Mouse (Mus musculus) embryonic facial prominence, embryonic 12.5 days (tissue): ENCODE results near the gene Flot2. TPM values are rescaled to one million over a fixed set of nuclear protein-coding genes. Genes with fewer than 3 reads are reported as not detected.
"Not testable (repeated sequence)": the region's sequence is repeated elsewhere in the genome, so short reads cannot be mapped to it uniquely, and the experiment has no call there.

Experiments
- ATAC-seq: fragments of 200-750 bp; cut with Nextera tagmentation; 2 replicates; pipeline ENCODE4 v1.8.0; 2017; ENCODE audit not compliant: insufficient number of reproducible peaks, insufficient read depth, low FRiP score, low TSS enrichment
- H3K27ac ChIP-seq: fragments of 300-500 bp; sonication (generic); 2 replicates; pipeline ENCODE4 v1.5.1; 2016; ENCODE audit warnings: mild to moderate bottlenecking
- H3K27me3 ChIP-seq: fragments of 300-500 bp; sonication (generic); 2 replicates; pipeline ENCODE4 v1.6.1; 2016; ENCODE audit warnings: mild to moderate bottlenecking, moderate library complexity
- H3K36me3 ChIP-seq: fragments of 300-500 bp; sonication (generic); 2 replicates; pipeline ENCODE4 v1.6.1; 2016; ENCODE audit warnings: mild to moderate bottlenecking
- H3K4me1 ChIP-seq: fragments of 300-500 bp; sonication (generic); 2 replicates; pipeline ENCODE4 v1.6.1; 2016
- H3K4me2 ChIP-seq: fragments of 300-500 bp; sonication (generic); replicated peaks from 2 replicates; pipeline ENCODE4 v1.6.1; 2016; ENCODE audit warnings: mild to moderate bottlenecking, moderate library complexity
- H3K4me3 ChIP-seq: fragments of 300-500 bp; sonication (generic); 2 replicates; pipeline ENCODE4 v1.5.1; 2016; ENCODE audit warnings: mild to moderate bottlenecking
- H3K9ac ChIP-seq: fragments of 300-500 bp; sonication (generic); 2 replicates; pipeline ENCODE4 v1.6.1; 2016; ENCODE audit warnings: mild to moderate bottlenecking, moderate library complexity
- H3K9me3 ChIP-seq: fragments of 300-500 bp; sonication (generic); 2 replicates; pipeline ENCODE4 v1.6.1; 2016; ENCODE audit warnings: mild to moderate bottlenecking, moderate library complexity
- WGBS: fragments of 180-500 bp; shearing (Covaris S2); methylation state at CpG from one replicate; pipeline ENCODE4 v1.1.7; 2016; 5-methylcytosine and 5-hydroxymethylcytosine counted together
- polyA plus RNA-seq: library from polyadenylated mRNA; unstranded; fragments of >200 nt; fragmentation: Nextera tagmentation; extraction: Ambion mirVana; gene quantifications from 2 replicates; pipeline ENCODE4 v1.2.1, GENCODE M21; 2016

Flot2 gene
- polyA plus RNA-seq, 1 experiment from 2014 or later: 51.8 TPM

DNA sequence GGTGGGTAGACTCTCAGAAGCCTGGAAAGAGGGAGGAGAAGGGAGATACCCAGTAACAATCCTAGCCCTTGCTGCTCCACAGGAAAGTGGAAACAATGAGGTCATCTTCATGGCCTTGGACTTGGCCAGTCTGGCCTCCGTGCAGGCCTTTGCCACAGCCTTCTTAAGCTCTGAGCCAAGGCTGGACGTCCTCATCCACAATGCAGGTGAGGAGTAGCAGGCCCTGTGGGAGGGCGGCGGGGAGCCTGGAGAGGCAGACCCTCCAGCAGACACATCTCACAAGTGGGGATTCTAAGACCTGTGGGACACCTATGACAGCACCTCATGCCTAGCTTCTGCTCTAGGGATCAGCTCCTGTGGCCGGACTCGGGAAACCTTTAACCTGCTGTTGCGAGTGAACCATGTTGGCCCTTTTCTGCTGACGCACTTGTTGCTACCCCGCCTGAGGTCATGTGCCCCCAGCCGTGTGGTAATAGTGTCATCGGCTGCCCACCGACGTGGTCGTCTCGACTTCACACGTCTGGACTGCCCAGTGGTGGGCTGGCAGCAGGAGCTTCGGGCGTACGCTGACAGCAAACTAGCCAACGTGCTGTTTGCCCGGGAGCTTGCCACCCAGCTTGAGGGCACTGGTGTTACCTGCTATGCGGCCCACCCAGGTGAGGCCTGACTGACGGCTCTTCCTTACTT is 3.7 kb upstream of the Flot2 start:
- H3K27me3 ChIP-seq: no peaks in the 10 kb centered on the region
- peaks cover 29% of the 10 kb centered on the region for H3K4me1 ChIP-seq
- H3K9me3 ChIP-seq: no peaks in the 10 kb centered on the region
- no peak overlapping the region for H3K27ac ChIP-seq
- no peak for ATAC-seq
- H3K9ac ChIP-seq: no peak overlapping the region
- peaks cover 19% of the 10 kb centered on the region for H3K36me3 ChIP-seq
- H3K4me3 ChIP-seq: no peak overlapping the region
- WGBS: 91% methylated on average over 23 of the region's 23 CpGs
- no peak overlapping the region for H3K4me2 ChIP-seq

DNA sequence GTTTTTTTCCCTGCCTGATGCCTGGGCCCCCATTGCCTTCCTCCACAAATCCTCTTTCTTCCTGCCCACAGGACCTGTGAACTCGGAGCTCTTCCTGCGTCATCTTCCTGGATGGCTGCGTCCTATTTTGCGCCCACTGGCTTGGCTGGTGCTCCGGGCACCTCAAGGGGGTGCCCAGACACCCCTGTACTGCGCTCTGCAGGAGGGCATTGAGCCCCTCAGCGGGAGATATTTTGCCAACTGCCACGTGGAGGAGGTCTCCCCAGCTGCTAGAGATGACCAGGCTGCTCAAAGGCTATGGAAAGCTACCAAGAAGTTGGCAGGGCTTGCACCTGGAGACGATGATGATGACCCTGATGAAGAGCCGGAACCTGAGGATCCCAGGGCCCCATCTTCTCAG is 940 bp upstream of the Flot2 start:
- H3K4me3 ChIP-seq: no peak overlapping the region
- 84% methylated on average over 10 of the region's 10 CpGs for WGBS
- ATAC-seq: no peak

DNA sequence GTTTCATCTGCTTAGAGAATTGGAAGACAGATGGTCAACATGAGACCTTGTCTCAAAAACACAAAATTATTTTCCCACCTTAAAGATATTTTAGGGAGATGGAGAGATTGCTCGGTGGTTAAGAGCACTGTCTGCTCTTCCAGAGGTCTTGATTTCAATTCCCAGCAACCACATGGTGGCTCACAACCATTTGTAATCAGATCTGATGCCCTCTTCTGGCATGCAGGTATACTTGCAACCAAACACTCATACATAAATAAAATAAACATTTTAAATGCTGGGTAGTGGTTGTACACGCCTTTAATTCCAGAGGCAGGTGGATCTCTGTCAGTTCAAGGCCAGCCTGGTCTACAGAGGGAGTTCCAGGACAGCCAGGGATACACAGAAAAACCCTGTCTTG is 3.1 kb downstream of the Flot2 start:
- Histone ChIP-seq H3K4me3 (no peak overlapping the region), H3K4me1 (peaks cover 26% of the 10 kb centered on the region), H3K36me3 (0 out of 2 replicates have a peak, but pooled peaks cover 12% of the 10 kb centered on the region), H3K9me3 (no peaks in the 10 kb centered on the region), H3K27ac (no peak overlapping the region), H3K27me3 (no peaks in the 10 kb centered on the region), H3K4me2 (no peak overlapping the region), H3K9ac (no peak overlapping the region)
- 69% methylated on average over 2 of the region's 2 CpGs for WGBS
- ATAC-seq: no peak

More for the DNA sequence above, 940 bp upstream of the Flot2 start:
- no peak overlapping the region for H3K9ac ChIP-seq
- no peak overlapping the region for H3K4me2 ChIP-seq
- peaks cover 27% of the 10 kb centered on the region for H3K4me1 ChIP-seq
- no peak overlapping the region for H3K27ac ChIP-seq
- H3K27me3 ChIP-seq: no peaks in the 10 kb centered on the region
- no peaks in the 10 kb centered on the region for H3K9me3 ChIP-seq
- H3K36me3 ChIP-seq: 0 out of 2 replicates have a peak, but pooled peaks cover 12% of the 10 kb centered on the region

DNA sequence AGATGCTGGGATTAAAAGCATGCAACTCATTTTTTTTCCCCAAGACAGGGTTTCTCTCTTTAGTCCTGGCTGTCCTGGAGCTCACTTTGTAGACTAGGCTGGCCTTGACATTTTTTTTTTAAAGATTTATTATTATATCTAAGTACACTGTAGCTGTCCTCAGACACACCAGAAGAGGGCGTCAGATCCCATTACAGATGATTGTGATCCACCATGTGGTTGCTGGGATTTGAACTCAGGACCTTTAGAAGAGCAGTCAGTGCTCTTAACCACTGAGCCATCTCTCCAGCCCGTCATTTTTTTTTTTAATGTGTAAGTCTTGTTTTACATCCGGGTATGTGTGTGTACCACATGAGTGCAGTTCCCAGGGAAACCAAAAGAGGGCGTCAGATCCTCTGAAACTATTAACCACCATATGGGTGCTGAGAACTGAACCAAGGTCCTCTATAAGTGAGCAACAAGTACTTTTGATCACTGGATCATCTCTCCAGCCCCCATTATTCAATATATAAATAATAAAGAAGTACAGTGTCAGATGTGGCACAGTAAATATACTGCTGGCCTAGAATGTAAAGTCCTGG is 4.6 kb downstream of the Flot2 start:
- not testable (repeated sequence) for H3K27me3 ChIP-seq, H3K9ac ChIP-seq, H3K9me3 ChIP-seq, H3K4me2 ChIP-seq, H3K36me3 ChIP-seq, ATAC-seq, H3K4me3 ChIP-seq, H3K27ac ChIP-seq
- peaks cover 19% of the 10 kb centered on the region for H3K4me1 ChIP-seq
- WGBS: 90% methylated on average over 4 of the region's 4 CpGs

DNA sequence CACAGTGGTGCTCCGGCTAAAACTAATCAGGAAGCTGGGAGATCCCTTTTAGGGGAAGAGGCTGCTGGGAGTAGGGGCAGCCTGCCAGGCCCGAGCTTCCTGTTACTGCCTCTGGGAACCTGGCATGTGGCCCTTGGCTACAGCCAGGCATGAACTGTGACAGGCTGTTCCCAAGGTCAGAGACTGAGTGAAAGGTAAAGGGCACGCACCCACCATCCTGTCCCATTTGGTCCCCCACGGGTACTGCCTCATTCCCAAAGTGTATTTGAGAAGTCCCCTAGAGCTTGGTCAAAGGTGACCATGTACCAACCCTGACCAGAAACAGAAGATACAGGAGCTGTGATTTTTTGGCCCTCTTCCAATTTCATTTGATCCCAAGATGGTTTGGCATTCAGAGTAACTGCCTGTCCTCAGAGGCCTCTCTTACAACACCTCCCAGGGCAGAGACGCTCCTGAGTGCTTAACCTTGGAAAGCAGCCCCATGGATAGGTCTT is 7.1 kb downstream of the Flot2 start:
- H3K36me3 ChIP-seq: 0 out of 2 replicates have a peak, but pooled peaks cover 6% of the 10 kb centered on the region
- no peak overlapping the region for H3K4me3 ChIP-seq
- no peak overlapping the region for H3K4me2 ChIP-seq
- WGBS: 78% methylated on average over 5 of the region's 5 CpGs
- no peak overlapping the region for H3K9ac ChIP-seq
- no peaks in the 10 kb centered on the region for H3K27me3 ChIP-seq
- no peak overlapping the region for H3K27ac ChIP-seq
- H3K4me1 ChIP-seq: 0 out of 2 replicates have a peak, but pooled peaks cover 5% of the 10 kb centered on the region
- no peaks in the 10 kb centered on the region for H3K9me3 ChIP-seq
- ATAC-seq: no peak

DNA sequence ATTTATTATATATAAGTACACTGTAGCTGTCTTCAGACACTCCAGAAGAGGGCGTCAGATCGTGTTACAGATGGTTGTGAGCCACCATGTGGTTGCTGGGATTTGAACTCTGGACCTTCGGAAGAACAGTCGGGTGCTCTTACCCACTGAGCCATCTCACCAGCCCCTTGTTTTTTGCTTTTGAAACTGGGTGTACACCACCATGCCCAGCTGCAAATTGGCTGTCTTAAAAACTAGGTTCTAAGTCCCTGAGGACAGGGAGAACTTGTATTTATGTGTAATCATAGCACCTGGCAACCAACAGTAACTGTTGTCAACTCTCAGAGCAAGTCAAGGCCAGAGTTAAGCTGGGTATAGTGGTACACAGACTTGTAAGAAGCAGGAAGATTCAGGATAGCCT is 10.9 kb downstream of the Flot2 start:
- WGBS: 93% methylated on average over 4 of the region's 4 CpGs
- not testable (repeated sequence) for H3K27me3 ChIP-seq, H3K4me3 ChIP-seq, H3K9ac ChIP-seq, H3K4me2 ChIP-seq, H3K9me3 ChIP-seq, ATAC-seq, H3K27ac ChIP-seq, H3K4me1 ChIP-seq
- peaks cover 14% of the 10 kb centered on the region for H3K36me3 ChIP-seq

DNA sequence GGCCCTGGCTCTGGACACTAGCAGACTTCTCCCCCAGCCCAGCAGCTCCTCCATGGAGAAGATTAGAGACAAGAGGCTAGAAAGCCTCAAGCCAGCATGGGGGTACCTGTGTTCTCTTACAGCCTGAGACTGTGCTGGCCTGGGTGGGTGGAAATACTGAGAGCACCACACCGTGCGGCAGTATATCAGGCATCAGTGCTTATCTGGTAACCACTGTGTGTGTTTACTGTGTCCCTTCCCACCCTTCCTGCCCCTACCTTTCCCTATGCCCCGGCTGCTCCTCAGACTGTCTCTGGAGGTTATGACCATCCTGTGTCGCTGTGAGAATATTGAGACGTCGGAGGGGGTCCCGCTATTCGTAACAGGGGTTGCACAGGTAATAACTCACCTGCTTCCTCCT is 15.3 kb downstream of the Flot2 start:
- H3K27me3 ChIP-seq: no peaks in the 10 kb centered on the region
- no peak overlapping the region for H3K4me3 ChIP-seq
- peaks cover 52% of the 10 kb centered on the region for H3K36me3 ChIP-seq
- no peak overlapping the region for H3K27ac ChIP-seq
- H3K4me2 ChIP-seq: no peak overlapping the region
- H3K9ac ChIP-seq: no peak overlapping the region
- no peak for ATAC-seq
- H3K9me3 ChIP-seq: no peaks in the 10 kb centered on the region
- no peaks in the 10 kb centered on the region for H3K4me1 ChIP-seq
- WGBS: 95% methylated on average over 8 of the region's 8 CpGs

DNA sequence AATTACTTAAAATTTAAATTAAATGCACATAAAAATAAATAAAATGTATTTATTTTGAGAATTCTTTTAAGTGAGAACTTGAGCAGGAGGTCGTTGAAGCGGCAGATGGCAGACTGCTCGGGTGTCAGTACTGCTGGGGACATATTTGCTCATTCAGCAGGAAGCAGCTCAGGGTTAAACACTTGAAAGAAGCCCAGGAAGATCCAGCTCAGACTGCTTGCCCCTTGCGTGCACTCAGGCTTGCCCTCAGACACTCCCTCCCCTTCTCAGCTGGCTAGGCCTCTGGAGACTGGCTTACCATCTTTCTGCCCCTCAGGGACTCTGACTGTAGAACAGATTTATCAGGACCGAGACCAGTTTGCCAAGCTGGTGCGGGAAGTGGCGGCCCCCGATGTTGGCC is 19.2 kb downstream of the Flot2 start:
- WGBS: 83% methylated on average over 8 of the region's 8 CpGs
- H3K4me1 ChIP-seq: no peaks in the 10 kb centered on the region
- peaks cover 60% of the 10 kb centered on the region for H3K36me3 ChIP-seq
- no peak for ATAC-seq
- no peak overlapping the region for H3K9ac ChIP-seq
- no peaks in the 10 kb centered on the region for H3K9me3 ChIP-seq
- no peak overlapping the region for H3K4me2 ChIP-seq
- no peaks in the 10 kb centered on the region for H3K27me3 ChIP-seq
- no peak overlapping the region for H3K27ac ChIP-seq
- no peak overlapping the region for H3K4me3 ChIP-seq

DNA sequence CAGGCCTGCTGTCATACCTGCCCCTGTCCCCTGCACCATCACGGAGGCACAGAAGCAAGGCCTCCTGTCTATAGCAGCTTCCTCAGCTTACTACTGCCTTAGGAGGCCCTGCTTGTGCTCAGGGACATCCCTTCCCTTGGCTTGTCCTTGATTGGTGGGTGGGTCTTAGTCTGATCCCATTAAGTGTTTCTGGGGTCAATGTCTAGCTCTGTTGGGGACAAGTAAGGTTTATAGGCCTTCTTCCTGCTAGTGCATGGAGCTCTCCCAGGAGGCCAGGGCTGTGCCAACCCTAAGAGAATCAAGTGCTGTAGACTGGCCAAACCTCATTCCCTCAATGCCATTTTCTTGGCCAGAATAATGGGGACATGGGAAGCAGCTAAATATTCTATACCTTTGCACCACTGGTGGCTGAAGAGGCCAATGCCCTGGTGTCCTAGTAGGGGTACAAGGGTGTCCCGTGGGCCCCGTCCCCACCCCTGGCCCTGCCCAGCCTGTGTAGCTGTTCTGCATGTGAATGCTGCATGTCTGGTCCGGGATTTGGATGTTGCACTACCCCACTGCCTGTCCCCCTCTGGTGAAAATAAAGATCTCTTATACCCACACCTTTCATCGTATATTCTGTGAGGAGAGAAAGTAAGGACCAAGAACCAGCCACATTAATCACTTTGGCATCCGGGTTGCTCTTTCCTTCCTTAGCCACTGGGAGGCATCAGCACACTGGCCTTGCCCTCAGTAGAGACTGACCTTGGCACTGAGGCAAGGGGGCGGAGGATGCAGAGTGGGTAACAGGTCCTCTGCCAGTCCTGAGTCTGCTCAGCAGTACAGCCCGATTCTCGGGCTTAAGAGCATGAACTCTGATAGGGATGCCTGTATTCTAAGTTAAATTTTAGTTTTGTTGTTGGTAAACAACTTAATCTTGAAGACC is 22.4 kb downstream of the Flot2 start:
- peaks cover 44% of the 10 kb centered on the region for H3K36me3 ChIP-seq
- H3K27me3 ChIP-seq: no peaks in the 10 kb centered on the region
- H3K9ac ChIP-seq: no peak overlapping the region
- no peak for ATAC-seq
- H3K4me3 ChIP-seq: no peak overlapping the region
- WGBS: 57% methylated on average over 9 of the region's 9 CpGs
- no peak overlapping the region for H3K4me2 ChIP-seq
- no peaks in the 10 kb centered on the region for H3K4me1 ChIP-seq
- H3K9me3 ChIP-seq: no peaks in the 10 kb centered on the region
- H3K27ac ChIP-seq: no peak overlapping the region

DNA sequence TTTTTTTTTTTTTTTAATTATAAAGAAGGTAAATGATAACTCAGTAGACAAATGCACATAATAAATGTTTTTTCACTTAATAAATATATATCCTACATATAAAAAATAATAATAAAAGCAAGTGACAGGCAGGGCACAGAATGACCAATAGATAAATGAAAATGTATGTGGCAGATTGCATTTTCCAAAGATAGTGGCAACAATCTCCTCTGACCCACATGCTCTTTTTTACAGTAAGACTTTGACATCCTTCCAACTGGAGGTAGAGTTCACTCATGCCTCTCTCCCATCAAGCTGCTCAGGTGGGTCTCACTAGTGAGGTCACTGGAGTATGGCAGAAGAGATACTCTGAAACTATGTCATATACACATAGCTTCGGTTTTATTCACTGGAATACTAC is 24.8 kb downstream of the Flot2 start:
- Histone ChIP-seq H3K4me1 (no peaks in the 10 kb centered on the region), H3K4me3 (no peak overlapping the region), H3K27ac (no peak overlapping the region), H3K27me3 (no peaks in the 10 kb centered on the region), H3K36me3 (peaks cover 25% of the 10 kb centered on the region), H3K9ac (no peak overlapping the region), H3K4me2 (no peak overlapping the region), H3K9me3 (no peaks in the 10 kb centered on the region)
- no peak for ATAC-seq
- WGBS: 89% methylated on average over 1 of the region's 1 CpGs

DNA sequence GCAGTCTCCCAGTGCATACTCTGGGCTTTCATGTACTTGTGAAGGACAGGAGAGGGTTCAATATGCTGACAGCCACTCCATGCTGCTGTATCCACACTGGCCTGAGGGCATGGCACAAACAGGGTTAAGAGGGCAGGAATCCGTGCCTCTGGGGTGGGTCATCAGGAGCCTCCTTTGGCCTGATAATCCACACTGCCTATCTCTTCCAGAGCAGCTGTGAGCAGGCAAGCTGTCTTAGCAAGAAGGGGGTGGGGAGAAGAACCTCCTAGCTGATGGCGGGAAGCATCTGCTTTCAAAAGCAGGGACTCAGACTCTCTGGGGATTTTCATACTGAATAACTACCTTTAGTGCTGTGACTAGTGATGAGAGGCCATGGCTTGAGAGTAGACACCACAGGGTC is 28.2 kb downstream of the Flot2 start:
- no peak overlapping the region for H3K27ac ChIP-seq
- no peaks in the 10 kb centered on the region for H3K9me3 ChIP-seq
- no peak overlapping the region for H3K4me2 ChIP-seq
- H3K4me1 ChIP-seq: no peaks in the 10 kb centered on the region
- no peak overlapping the region for H3K4me3 ChIP-seq
- H3K9ac ChIP-seq: no peak overlapping the region
- WGBS: 40% methylated on average over 2 of the region's 2 CpGs
- no peaks in the 10 kb centered on the region for H3K27me3 ChIP-seq
- no peak for ATAC-seq
- H3K36me3 ChIP-seq: no peaks in the 10 kb centered on the region
